Mouse (Mus musculus): Measurements from ENCODE around the gene Kcne1.

GRCm38 (mm10) chr16:92345177-92345576, 14.1 kb downstream of the Kcne1 start:
- TF ChIP-seq CTCF (conservative IDR thresholded peaks at IDR 0.05; ENCODE audit: insufficient read depth, insufficient read length, low read depth, low read length) = no peak
- no peak for TF ChIP-seq POLR2A (IDR thresholded peaks at IDR 0.05; ENCODE audit: low read depth, low read length)
